Mouse (Mus musculus): Measurements from ENCODE around the gene Nkx2-5.

The Nkx2-5 gene

GRCm38 (mm10) chr17:26836786-26837545, 7.8 kb downstream of the Nkx2-5 start:
- DNase-seq (ENCODE audit: low read depth in 1 of 2, low spot score in 2 of 2), result no peak

DNA sequence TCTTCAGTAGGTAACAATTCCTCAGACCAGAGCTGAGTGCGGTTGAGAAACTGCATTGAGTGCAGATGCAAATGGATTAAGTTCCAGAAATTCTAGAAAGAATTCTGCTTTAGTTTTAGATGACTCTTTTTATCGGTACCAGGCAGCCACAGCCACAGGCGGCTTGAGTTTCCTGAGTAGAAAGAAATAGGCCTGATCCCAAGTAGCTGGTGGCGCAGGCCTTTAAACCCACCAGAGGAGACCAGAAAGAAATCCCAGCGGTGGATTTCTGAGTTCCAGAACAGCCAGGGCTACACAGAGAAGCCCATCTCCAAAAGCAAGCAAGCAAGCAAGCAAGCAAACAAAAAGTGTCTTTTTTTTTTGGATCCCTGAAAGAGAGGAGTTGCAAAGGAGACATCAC, 8.4 kb downstream of the Nkx2-5 start:
- no peak for DNase-seq (ENCODE audit: low read depth in 1 of 2, low spot score in 2 of 2)

DNA sequence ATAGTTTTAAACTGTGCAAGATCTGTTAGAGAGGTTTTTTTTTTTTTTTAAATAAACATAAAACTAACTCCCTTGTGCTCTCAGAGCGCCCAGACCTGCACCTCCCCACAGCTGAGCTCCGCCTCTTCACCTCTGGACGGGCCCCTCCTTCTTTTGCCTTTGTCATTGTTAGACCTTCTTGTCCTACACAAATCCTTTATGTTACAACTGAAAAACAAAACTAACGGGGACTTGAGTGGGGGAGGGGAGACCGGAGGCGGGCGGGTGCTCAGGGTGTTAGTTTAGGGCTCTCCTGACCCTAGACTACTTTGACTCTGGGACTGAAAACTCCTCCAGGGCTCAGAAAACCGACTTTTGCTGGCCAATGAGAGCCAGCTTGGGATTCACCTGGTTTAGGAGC, 8.9 kb downstream of the Nkx2-5 start:
- DNase-seq (ENCODE audit: low read depth in 1 of 2, low spot score in 2 of 2), result no peak

- DNase-seq (ENCODE audit: low read depth in 1 of 2, low spot score in 2 of 2), result no peak
Observed at GRCm38 (mm10) chr17:26834966-26835755, 9.6 kb downstream of the Nkx2-5 start.

DNA sequence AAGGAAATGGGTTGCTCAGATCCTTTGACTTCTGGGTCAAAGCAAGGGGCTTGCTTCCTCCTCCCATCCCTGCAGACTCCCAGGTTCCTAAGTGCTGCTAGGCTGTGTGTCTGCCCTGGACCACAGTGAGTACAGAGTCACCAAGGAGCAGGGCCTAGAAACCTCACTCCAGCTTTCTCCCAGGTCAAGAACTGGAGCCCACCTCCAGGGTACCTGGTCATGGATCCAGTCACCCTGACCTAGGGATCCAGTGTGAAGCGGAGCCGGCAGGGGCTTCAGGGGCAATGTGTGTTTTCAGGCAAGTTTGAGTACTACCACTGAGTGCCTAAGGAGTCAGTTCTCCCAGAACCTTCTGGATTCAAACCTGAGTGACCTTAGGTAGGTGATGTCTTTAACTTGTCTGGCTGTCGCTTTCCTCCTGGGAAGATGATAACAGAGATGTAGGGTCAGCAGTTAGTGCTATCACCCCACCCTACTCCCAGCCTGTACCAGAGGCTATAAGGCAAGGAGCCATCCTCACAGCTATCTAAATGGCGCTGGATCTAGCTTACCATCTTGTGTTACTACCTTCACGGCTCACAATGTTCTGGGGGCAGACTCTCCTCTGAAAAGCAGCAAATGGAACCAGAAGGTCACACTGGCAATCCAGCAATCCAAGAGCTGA, 10.4 kb downstream of the Nkx2-5 start:
- no peak for DNase-seq (ENCODE audit: low read depth in 1 of 2, low spot score in 2 of 2)

GRCm38 (mm10) chr17:26833806-26834205, 11.0 kb downstream of the Nkx2-5 start:
- no peak for DNase-seq (ENCODE audit: low read depth in 1 of 2, low spot score in 2 of 2)

GRCm38 (mm10) chr17:26826131-26826530, 18.7 kb downstream of the Nkx2-5 start:
- DNase-seq (ENCODE audit: low read depth in 1 of 2, low spot score in 2 of 2), result no peak

GRCm38 (mm10) chr17:26817776-26818175, 27.0 kb downstream of the Nkx2-5 start:
- DNase-seq (ENCODE audit: low read depth in 1 of 2, low spot score in 2 of 2), result no peak

GRCm38 (mm10) chr17:26816810-26817209, 28.0 kb downstream of the Nkx2-5 start:
- DNase-seq (ENCODE audit: low read depth in 1 of 2, low spot score in 2 of 2), result no peak

- DNase-seq (ENCODE audit: low read depth in 1 of 2, low spot score in 2 of 2), result no peak
Observed at GRCm38 (mm10) chr17:26813497-26813896, 31.3 kb downstream of the Nkx2-5 start.

GRCm38 (mm10) chr17:26812607-26813006, 32.2 kb downstream of the Nkx2-5 start:
- no peak for DNase-seq (ENCODE audit: low read depth in 1 of 2, low spot score in 2 of 2)

GRCm38 (mm10) chr17:26802886-26803285, 41.9 kb downstream of the Nkx2-5 start:
- no peak for DNase-seq (ENCODE audit: low read depth in 1 of 2, low spot score in 2 of 2)

- no peak for DNase-seq (ENCODE audit: low read depth in 1 of 2, low spot score in 2 of 2)
Observed at GRCm38 (mm10) chr17:26797379-26798128, 47.3 kb downstream of the Nkx2-5 start.

GRCm38 (mm10) chr17:26795386-26795785, 49.4 kb downstream of the Nkx2-5 start:
- no peak for DNase-seq (ENCODE audit: low read depth in 1 of 2, low spot score in 2 of 2)

DNA sequence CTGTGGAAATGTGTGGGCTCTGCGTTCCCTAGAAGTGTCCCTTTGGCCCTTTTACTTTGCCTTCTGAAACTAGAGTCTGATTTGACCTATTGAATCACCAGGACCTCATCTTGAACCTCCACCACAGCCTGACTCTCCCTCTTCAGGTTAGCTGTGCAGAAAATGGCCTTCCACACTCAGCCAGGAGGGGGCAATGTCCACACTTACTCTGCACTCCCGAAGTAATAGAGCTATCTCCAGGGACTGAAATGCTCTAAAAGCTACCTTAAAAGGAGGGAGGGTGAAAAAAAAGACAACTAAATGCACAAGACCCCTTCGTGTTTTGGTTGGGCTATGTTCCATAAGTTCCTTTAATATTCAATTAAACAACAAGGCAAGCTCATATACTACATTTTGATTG, 50.1 kb downstream of the Nkx2-5 start:
- no peak for DNase-seq (ENCODE audit: low read depth in 1 of 2, low spot score in 2 of 2)

DNA sequence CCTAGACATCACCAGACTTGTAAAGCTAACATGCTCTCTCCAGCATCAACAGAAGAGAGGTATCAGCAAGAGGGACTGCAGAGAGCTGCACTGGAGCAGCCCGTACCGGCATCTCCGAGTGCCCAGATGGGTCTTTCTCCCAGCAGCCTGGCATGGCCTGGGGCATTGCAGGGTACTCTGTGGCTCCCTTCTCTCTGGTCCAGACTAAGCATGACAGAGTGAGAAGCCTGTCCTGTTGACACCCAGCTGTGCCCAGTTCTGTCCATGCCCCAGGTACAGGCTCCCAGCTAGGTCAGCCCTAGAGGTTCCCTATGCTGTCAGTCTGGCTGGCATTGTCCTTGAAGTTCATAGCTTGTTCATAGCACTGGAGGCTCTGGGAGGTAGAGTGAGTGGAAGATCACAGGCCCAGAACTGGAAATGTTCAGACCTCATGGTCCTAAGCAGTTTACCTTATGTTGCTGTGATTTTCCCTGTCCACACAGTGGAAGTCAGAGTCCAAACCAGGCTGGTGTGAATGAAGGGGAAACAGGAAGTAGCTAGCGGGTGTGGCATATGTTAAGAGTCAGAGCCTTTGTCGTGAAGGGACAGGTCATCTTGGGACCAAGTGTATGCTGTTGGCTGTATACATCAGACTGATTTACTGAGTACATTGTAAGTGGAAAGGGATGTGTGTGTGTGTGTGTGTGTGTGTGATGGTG, 51.6 kb downstream of the Nkx2-5 start:
- no peak for DNase-seq (ENCODE audit: low read depth in 1 of 2, low spot score in 2 of 2)

DNA sequence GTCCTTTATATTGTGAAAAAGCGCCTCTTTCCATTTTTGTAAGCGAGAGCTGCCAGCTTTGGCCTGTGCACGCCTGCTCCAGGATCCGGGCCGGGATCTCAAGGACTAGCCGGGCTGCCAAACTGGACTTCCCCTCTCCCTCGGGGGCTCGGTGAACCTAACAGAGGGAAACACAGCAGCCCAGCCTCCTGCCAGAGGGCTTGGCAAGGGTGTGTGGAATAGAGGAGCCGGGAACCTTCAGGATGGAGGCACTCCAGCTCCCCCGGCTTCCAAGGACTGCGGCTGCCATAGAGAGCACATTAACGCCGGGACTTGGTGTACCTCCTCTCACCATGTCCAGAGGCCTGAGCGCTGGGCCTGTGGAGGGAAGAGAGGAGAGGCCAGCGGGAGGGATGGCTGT, 52.7 kb downstream of the Nkx2-5 start:
- no peak for DNase-seq (ENCODE audit: low read depth in 1 of 2, low spot score in 2 of 2)

GRCm38 (mm10) chr17:26791580-26791979, 53.2 kb downstream of the Nkx2-5 start:
- DNase-seq (ENCODE audit: low read depth in 1 of 2, low spot score in 2 of 2), result no peak

DNA sequence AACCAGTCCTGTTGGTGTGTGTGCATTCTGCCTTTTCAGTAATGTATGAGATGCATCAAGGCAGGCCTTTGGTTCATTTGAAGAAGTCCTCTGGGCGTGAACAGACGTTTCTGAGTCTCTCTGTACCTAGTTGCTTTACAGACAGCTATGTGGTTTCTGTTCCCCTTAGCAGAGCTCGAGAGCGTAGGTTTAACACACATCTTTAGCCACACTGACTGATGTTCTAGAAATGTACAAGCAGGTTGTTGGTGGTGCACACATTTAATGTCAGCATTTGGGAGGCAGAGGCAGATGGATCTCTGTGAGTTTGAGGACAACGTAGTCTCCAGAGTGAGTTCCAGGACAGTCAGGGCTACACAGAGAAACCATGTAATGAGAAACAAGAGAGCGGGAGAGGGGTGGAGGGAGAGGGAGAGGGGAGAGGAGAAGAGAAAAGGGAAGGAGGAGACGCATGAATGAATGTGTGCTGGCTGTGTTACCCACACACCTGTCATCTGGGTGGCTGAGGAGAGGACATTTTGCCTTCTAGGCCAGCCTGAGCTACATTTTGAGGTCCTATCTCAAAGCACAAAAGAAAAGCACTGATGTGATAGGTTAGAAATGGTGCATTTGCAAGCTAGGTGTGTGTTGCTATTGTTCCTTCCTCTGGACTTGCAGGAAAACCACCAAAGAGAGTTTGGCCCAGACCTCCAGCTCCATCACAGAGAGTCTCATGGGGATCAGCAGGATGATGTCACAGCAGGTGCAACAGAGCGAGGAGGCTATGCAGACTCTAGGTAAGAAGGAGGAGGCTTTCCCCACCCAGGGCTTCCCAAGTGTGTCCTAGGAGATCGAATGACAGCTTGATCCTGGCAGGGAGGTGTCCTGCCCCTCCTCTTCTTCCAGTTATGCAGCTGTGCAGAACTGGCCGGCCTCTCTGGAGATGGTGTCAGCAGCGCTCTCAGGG, 54.3 kb downstream of the Nkx2-5 start:
- DNase-seq (ENCODE audit: low read depth in 1 of 2, low spot score in 2 of 2), result no peak

Measured in monocyte, adult 2 months (primary cell).